Comparison of ENCODE assay signal across 28 mouse cellular contexts in the genomic region with DNA sequence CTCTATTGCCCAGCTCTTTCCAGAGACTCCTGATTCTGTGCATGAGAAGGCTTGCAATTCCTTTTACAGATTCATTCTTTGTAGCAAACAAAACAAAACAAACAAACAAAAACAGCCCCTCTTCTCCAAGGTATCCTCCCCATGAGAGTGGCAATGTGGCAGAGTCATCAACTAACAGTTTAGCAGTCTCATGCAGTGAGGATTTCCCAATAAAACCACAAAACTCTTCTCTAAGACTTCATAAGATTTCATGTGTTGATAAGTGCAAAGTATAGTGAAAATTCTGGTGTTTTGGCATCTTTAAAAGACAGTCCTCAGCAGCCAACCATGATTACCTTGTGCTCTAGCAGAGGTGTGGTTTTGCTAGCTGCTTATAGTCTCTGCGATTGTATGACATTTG.
"Had no signal": no experiment of that assay in that cellular context is flagged by ENCODE, and none has a peak within 500 bp of the region (broad histone marks: within the 10 kb centered on the region; RNA-seq: fewer than 3 reads in every experiment).

No protein-coding gene starts in this region.

- ATAC-seq: hindbrain, embryonic 16.5 days; inflammation-experienced regulatory T-cells, adult 6 months; intestine, embryonic 15.5 days had no signal

- H3K9ac ChIP-seq: heart, embryonic 13.5 days; heart, embryonic 15.5 days; hindbrain, embryonic 12.5 days; hindbrain, embryonic 14.5 days; intestine, embryonic 15.5 days; kidney, embryonic 15.5 days; limb, embryonic 12.5 days; liver, embryonic 13.5 days had no signal

- H3K4me3 ChIP-seq: heart, adult 2 months; heart, embryonic 13.5 days; heart, embryonic 15.5 days; hindbrain, embryonic 10.5 days; hindbrain, embryonic 12.5 days; intestine, embryonic 15.5 days; kidney, embryonic 15.5 days; layer of hippocampus, adult 2 months; left cerebral cortex, adult 2 months; limb, embryonic 10.5 days; limb, embryonic 12.5 days; liver, embryonic 13.5 days had no signal

- H3K4me2 ChIP-seq: heart, embryonic 11.5 days; heart, embryonic 13.5 days; heart, embryonic 15.5 days; hindbrain, embryonic 12.5 days; hindbrain, embryonic 14.5 days; intestine, embryonic 15.5 days; kidney, embryonic 15.5 days; limb, embryonic 12.5 days; liver, embryonic 11.5 days; liver, embryonic 13.5 days had no signal

- DNase-seq: gastrocnemius, postnatal 25 days; heart, adult 11 months; heart, adult 2 months; heart, postnatal 14 days; heart, postnatal 36 days; kidney, adult 11 months; kidney, adult 2 months; kidney, adult 9 months; kidney, postnatal 25 days; kidney, postnatal 4 days; liver; liver, embryonic 13.5 days had no signal

- H3K4me1 ChIP-seq: heart, embryonic 13.5 days; heart, embryonic 15.5 days; hindbrain, embryonic 10.5 days; hindbrain, embryonic 12.5 days; intestine, embryonic 15.5 days; kidney, embryonic 15.5 days; limb, embryonic 10.5 days; limb, embryonic 12.5 days; liver, embryonic 13.5 days had no signal

- H3K36me3 ChIP-seq: heart, embryonic 13.5 days; heart, embryonic 15.5 days; hindbrain, embryonic 10.5 days; hindbrain, embryonic 12.5 days; intestine, embryonic 15.5 days; kidney, embryonic 15.5 days; limb, embryonic 10.5 days; limb, embryonic 12.5 days; liver, embryonic 13.5 days had no signal

- H3K9me3 ChIP-seq: heart, embryonic 13.5 days; heart, embryonic 15.5 days; hindbrain, embryonic 10.5 days; hindbrain, embryonic 12.5 days; intestine, embryonic 15.5 days; kidney, embryonic 15.5 days; limb, embryonic 10.5 days; limb, embryonic 12.5 days; liver, embryonic 13.5 days had no signal

- H3K27ac ChIP-seq: heart, adult 2 months; heart, embryonic 13.5 days; heart, embryonic 15.5 days; hindbrain, embryonic 10.5 days; hindbrain, embryonic 12.5 days; hindbrain, embryonic 14.5 days; intestine, embryonic 15.5 days; kidney, embryonic 15.5 days; kidney, postnatal 0 days; layer of hippocampus, adult 2 months; left cerebral cortex, adult 2 months; limb, embryonic 10.5 days; limb, embryonic 12.5 days; liver, embryonic 13.5 days had no signal

- H3K27me3 ChIP-seq: heart, embryonic 13.5 days; heart, embryonic 15.5 days; hindbrain, embryonic 12.5 days; intestine, embryonic 15.5 days; kidney, embryonic 15.5 days; limb, embryonic 12.5 days; liver, embryonic 13.5 days had no signal
